ENCODE assay signal across 35 mouse cellular contexts in genomic region chr8:83052896-83053295, GRCm38 (mm10).
"Had no signal": no experiment of that assay in that cellular context is flagged by ENCODE, and none has a peak within 500 bp of the region (broad histone marks: within the 10 kb centered on the region; RNA-seq: fewer than 3 reads in every experiment).

No protein-coding gene starts in this region.

- DNase-seq: heart, postnatal 10 days; heart, postnatal 36 days; heart, postnatal 4 days; kidney, adult 11 months; kidney, adult 18-20 months; kidney, adult 2 months; kidney, adult 8-10 months; kidney, adult 9 months; kidney, postnatal 10 days; kidney, postnatal 14 days; kidney, postnatal 25 days; kidney, postnatal 36 days; kidney, postnatal 4 days; layer of hippocampus, adult 9-11 months; layer of hippocampus, postnatal 36 days had no signal

- H3K27ac ChIP-seq: heart, embryonic 10.5 days; heart, embryonic 13.5 days; heart, embryonic 15.5 days; hindbrain, embryonic 10.5 days; hindbrain, embryonic 12.5 days; hindbrain, embryonic 15.5 days; hindbrain, postnatal 0 days; intestine, embryonic 15.5 days; kidney, embryonic 15.5 days; kidney, postnatal 0 days; layer of hippocampus, adult 2 months; left cerebral cortex, adult 2 months had no signal

- ATAC-seq: hindbrain, embryonic 16.5 days; hindbrain, postnatal 0 days; inflammation-experienced regulatory T-cells, adult 6 months; intestine, embryonic 15.5 days; intestine, embryonic 16.5 days; intestine, postnatal 0 days had no signal

- H3K9me3 ChIP-seq: heart, embryonic 10.5 days; heart, embryonic 12.5 days; heart, embryonic 13.5 days; heart, embryonic 15.5 days; hindbrain, embryonic 10.5 days; hindbrain, embryonic 12.5 days; hindbrain, embryonic 13.5 days; hindbrain, embryonic 15.5 days; intestine, embryonic 15.5 days; kidney, embryonic 15.5 days had no signal

- H3K36me3 ChIP-seq: heart, embryonic 10.5 days; heart, embryonic 12.5 days; heart, embryonic 13.5 days; heart, embryonic 15.5 days; hindbrain, embryonic 10.5 days; hindbrain, embryonic 12.5 days; hindbrain, embryonic 13.5 days; hindbrain, embryonic 15.5 days; intestine, embryonic 15.5 days; kidney, embryonic 15.5 days had no signal

- H3K4me2 ChIP-seq: heart, embryonic 11.5 days; heart, embryonic 12.5 days; heart, embryonic 13.5 days; heart, embryonic 15.5 days; hindbrain, embryonic 12.5 days; hindbrain, embryonic 13.5 days; hindbrain, embryonic 14.5 days; hindbrain, embryonic 15.5 days; intestine, embryonic 15.5 days; kidney, embryonic 15.5 days had no signal

- H3K9ac ChIP-seq: heart, embryonic 12.5 days; heart, embryonic 13.5 days; heart, embryonic 15.5 days; hindbrain, embryonic 12.5 days; hindbrain, embryonic 13.5 days; hindbrain, embryonic 14.5 days; hindbrain, embryonic 15.5 days; intestine, embryonic 15.5 days; kidney, embryonic 15.5 days had no signal

- H3K27me3 ChIP-seq: heart, embryonic 12.5 days; heart, embryonic 13.5 days; heart, embryonic 15.5 days; hindbrain, embryonic 12.5 days; hindbrain, embryonic 13.5 days; hindbrain, embryonic 15.5 days; intestine, embryonic 15.5 days; kidney, embryonic 15.5 days had no signal

- H3K4me1 ChIP-seq: intestine, embryonic 15.5 days had no signal

- H3K4me3 ChIP-seq: heart, embryonic 10.5 days; heart, embryonic 12.5 days; heart, embryonic 13.5 days; heart, embryonic 15.5 days; hindbrain, embryonic 10.5 days; hindbrain, embryonic 12.5 days; hindbrain, embryonic 13.5 days; hindbrain, embryonic 15.5 days; intestine, embryonic 15.5 days; kidney, embryonic 15.5 days; layer of hippocampus, adult 2 months; left cerebral cortex, adult 2 months had no signal
